Mouse (Mus musculus) layer of hippocampus, adult 18-20 months (tissue): ENCODE results near the gene Cox7b2. TPM values are rescaled to one million over a fixed set of nuclear protein-coding genes. Genes with fewer than 3 reads are reported as not detected.
A peak's percentile ranks its signal among the peaks of the same experiment; 100 is the strongest.
"Not testable (repeated sequence)": the region's sequence is repeated elsewhere in the genome, so short reads cannot be mapped to it uniquely, and the experiment has no call there.

Experiments used
- DNase-seq, 2 experiments: peaks; one replicate each; pipeline ENCODE4 v3.0.0; 2022; ENCODE audit warnings: low spot score in 2 of 2
- long read RNA-seq: library from polyadenylated mRNA; stranded (forward); transcript quantifications from one replicate; pipeline ENCODE4 v2.0.0, GENCODE M21; 2021
- total RNA-seq, 2 experiments: library from RNA; stranded (reverse); gene quantifications; 2 replicates each; pipeline ENCODE4 v1.2.3; 2021

Cox7b2 gene
- not detected for total RNA-seq
- long read RNA-seq, result 0 reads

- no peak for DNase-seq
Observed at GRCm38 (mm10) chr5:71548079-71548478, at the start of gene Cox7b2. Cox7b2 (minus strand) TSS chr5:71548205.

DNA sequence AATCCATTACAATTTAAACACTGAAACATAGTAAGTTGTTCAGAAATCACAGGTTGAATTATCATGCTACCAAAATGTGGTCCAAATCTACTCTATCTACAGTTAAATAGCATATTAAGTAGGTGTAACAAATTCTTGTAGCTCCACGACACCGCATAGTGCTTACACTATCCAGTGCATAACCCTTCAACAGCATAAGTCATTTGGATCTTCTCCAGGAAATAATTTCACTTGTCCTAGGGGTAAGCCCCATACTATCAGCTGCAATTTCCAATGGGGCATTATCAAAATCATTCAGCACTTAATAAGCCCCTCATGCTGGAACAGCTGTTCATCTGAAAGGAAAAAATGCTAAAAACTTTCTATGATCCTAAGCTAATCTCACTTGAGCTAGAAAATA lies 47.3 kb upstream of the Cox7b2 start:
- no peak for DNase-seq

DNA sequence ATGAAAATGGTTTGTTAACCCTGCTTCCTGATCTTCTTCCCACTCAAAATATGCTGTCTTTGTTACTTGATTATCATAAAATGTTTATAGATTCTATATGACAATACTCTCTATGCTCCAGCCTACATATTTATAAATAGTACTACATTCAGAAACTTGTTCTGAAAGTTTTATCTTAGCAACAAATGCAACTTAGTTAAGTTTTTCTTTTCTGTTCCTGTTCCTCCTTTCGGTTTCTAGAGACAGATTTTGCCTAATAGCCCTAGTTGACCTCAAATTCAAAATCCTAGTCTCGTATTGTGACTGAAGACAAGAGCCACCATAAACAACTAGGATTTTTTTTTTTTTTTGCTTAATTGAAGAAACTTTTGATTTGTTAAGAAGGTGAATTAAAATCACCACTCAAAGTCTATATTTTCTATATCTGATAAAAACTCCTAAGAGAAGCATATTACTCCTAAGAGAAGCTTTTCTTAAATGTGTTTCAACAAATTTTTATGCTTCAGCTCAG lies 45.8 kb upstream of the Cox7b2 start:
- DNase-seq, result no peak

DNA sequence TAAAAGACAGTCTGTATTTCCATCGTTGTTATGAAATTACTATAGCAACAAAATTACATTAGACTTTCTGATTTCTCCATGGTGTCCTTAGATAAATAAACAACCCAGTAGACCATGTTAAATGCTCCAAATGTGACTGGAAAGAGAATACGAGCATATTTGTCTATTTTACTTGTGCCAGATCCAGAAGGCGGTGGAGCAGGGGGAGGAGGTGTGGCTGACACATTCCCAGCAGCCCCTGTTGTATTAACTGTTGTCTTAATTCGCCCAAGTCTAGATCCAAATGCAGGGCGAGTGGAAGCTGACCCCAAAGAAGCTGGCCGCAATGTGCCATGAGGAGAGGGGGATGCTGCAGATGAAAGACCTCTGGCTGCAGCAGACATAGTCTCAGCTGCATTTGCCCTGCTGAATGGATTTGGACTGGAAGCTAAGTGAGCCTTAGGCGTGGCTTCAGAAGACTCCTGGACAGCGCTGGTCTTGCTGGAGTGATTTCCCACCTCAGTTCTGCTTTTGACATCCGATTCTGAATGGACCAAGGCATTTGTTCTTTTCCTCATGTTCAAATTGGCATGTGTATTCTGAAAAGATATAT lies 23.7 kb upstream of the Cox7b2 start:
- DNase-seq, result peak in 1 of 2 experiments; percentile 47

- peak; percentile 3 to 43 for DNase-seq
Observed at GRCm38 (mm10) chr5:71545554-71545953, 2.5 kb downstream of the Cox7b2 start.

- not testable (repeated sequence) for DNase-seq
Observed at GRCm38 (mm10) chr5:71525486-71525885, 22.5 kb downstream of the Cox7b2 start.

DNA sequence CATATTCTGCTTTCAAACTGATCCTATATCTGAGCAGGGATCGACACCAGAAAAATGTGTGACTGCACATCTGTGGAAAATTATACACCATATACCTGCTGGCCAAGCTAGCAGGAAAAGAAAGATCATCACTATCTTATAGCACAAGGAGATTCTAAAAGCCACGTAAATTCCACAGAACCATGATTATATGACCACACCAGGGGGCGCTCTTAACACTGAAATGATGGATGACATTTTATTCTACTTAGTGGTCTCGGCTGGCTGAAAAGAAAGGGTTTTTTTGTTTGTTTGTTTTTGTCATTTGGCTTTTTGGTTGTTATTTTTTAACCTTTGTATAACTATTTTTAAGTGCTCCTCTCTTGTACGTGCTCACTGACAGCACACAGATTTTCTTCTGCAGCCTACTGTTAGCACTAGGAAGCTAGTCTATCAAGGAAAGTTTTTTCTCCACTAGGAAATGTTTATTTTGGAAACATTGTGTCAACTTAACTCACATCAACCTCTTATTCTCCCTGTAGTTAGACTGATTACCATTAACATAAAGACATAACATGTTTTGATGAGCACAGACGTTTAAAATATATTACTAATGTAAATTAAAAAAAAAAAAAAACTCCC lies 45.8 kb downstream of the Cox7b2 start:
- peak; percentile 46 to 89 for DNase-seq

- DNase-seq, result no peak
Observed at GRCm38 (mm10) chr5:71495621-71496020, 52.4 kb downstream of the Cox7b2 start.

DNA sequence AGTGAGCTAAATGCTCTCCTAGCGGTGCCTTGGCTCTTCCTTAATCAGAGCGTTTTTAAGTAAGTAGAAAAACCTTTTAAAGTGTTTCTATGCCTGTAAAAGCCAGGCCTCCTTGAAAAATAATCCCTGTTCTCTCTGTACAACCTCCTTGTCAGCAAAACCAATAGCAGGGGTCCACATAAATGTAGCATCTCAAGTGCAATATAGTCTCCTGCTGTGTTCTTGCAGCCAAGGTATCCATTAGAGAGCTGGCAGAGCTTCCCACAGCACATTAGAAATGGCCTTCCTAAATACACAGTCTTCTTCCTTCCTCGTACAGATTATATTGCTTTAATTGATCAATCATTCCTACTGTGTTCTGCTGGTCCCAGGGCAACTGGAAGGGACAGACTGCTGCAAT lies 91.0 kb downstream of the Cox7b2 start:
- no peak for DNase-seq

GRCm38 (mm10) chr5:71440174-71440573 lies 107.8 kb downstream of the Cox7b2 start:
- peak; percentile 12 to 55 for DNase-seq

Other genes with a start within 250 kb of the Cox7b2 start
- gene Gabrb1, start 109.9 kb upstream of the Cox7b2 start, total RNA-seq, result 100 to 1,000 TPM; 130 to 132 TPM
- 10 to 100 TPM; 82.2 to 86.3 TPM for gene Gabra4, start 110.1 kb upstream of the Cox7b2 start, total RNA-seq